Mouse (Mus musculus): ENCODE measurements around the gene Dbx1. TPM values are rescaled to one million over a fixed set of nuclear protein-coding genes. Genes with fewer than 3 reads are reported as not detected.

Gene Dbx1
- polyA plus RNA-seq (2014; fragmentation: Illumina TruSeq; extraction: RNeasy Lipid Tissue Mini Kit (QIAGEN cat#74804)): not detected

DNA sequence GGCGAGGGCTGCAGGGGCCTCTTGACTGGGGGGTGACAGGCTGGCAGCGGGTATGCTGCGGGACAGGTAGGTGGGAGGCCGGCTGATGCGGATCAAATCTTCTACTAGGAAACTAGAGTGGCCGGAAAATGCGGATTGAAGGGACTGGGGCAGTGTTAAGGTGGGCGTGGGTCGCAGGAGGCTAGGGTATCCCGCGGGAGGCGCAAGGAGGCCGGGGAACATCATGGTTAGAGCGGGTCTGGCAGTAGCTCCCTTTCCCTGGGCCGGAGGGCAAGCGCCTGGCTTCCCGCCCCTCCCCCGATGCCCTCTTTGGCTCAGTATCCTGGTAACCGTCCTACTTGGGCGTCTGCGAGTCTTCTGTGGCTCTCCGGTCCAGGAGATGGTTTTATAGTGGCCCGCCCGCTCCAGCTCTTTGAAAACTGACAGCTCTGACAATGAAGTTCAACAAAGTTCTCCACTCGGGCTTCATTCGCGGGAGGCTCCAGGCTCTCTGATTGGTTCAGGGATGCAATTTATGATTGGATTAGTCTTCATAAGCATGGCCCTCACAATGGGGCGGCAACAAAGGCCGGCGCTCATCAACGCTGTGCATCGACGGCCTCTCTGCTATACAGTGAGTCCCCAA is at the start of gene Dbx1:
Dbx1 (minus strand) TSS at position 359 of the 625 bp plus-strand sequence.

Other genes starting within 250 kb of the Dbx1 start
- gene Htatip2, start 122.3 kb upstream of the Dbx1 start, polyA plus RNA-seq (2014; fragmentation: Illumina TruSeq; extraction: RNeasy Lipid Tissue Mini Kit (QIAGEN cat#74804)): 6.7 TPM
- 65.0 TPM for gene Prmt3, start 141.5 kb upstream of the Dbx1 start, polyA plus RNA-seq (2014; fragmentation: Illumina TruSeq; extraction: RNeasy Lipid Tissue Mini Kit (QIAGEN cat#74804))